Mouse (Mus musculus) ES-Bruce4 (cell line): Measurements from ENCODE around the gene Xndc1.
A peak's percentile ranks its signal among the peaks of the same experiment; 100 is the strongest.

Source experiments
- CTCF ChIP-seq: IDR thresholded peaks from one replicate; pipeline ENCODE4 v1.8.1; 2011; ENCODE audit warnings: low read depth, low read length
- EP300 ChIP-seq: IDR thresholded peaks from 2 replicates; pipeline ENCODE4 v1.6.1; 2011; ENCODE audit warnings: low read depth, low read length; ENCODE audit not compliant: insufficient read depth
- POLR2A ChIP-seq: IDR thresholded peaks from one replicate; pipeline ENCODE4 v1.8.1; 2011; ENCODE audit warnings: low read length; ENCODE audit not compliant: insufficient read depth

DNA sequence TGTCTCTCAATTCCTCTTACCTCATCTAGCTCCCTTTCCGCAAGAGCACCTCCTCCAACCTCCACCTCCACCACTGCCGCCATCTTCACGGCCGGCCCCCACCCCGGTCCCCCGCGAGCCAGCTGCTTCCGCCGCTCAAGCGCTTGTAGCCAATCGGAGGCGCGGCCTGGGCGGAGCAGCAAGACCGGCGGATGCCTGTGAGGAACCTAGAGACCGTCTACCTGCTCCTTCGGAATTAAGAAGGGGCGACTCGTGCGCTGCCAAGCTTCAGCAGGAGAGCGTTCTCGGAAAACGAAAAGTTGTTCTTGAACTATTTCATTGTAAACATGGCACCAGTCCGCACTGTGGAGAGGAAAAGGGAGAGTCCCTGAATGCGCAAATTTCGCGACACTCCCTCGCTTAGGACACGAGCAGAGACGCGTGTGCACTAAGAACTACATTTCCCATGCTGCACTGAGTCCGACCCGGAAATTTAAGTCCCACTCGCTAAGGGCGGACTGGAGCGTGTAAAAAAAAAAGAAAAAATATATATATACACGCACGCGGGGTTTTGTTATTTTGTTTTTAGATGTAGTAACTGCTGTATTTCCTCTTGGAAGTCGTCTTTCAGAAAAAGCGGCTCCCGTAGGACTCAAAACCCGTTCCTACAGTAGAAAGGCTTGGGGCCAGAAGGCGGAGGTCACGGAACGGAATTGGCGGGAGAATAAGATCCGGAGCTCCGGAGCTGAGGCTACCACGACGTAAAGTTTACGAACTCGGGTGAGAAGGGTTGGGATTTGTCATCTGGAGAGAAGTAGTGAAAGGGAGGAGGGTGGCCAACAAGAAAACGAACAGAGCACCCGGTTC is at the start of gene Xndc1, which contains the start of the genes Rnf121 and Xntrpc:
- TF ChIP-seq EP300 (no peak), CTCF (no peak), POLR2A (peak; percentile 28)
